Mouse (Mus musculus): ENCODE measurements around the gene Gm42421. TPM values are rescaled to one million over a fixed set of nuclear protein-coding genes. Genes with fewer than 3 reads are reported as not detected.
A peak's percentile ranks its signal among the peaks of the same experiment; 100 is the strongest.

Gm42421 gene
- polyA plus RNA-seq, 1 experiment from 2014 or later, result 0.26 TPM

DNA sequence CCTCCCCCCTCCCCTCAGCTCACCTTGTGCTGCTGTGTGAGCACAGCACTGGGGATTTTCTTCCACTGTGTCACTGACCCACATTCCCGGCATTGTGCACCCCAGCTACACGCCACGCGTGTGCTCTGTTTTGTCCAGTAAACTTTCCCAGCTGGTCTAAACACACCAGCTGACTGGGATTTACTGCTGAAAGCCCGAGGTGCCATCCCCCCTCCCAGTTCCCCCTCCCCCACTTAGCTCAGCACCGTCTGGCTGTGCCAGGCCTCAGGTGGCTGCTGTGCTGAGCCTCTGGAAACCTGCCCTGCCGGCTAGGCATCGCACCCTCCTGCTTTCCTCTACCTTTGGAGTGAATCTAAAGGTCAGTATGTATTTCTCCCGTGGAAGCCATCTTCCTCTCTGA is 52.9 kb downstream of the Gm42421 start:
- Histone ChIP-seq H3K4me1 (replicated peaks; ENCODE audit: control insufficient read depth, insufficient read depth, low read length) (no peaks in the 10 kb centered on the region), H3K4me2 (replicated peaks; ENCODE audit: low read depth) (no peak overlapping the region), H3K9ac (ENCODE audit: low read depth, low read length) (no peak overlapping the region), H3K4me3 (ENCODE audit: low read depth, low read length) (no peak overlapping the region), H3K9me3 (ENCODE audit: control insufficient read depth) (no peaks in the 10 kb centered on the region), H3K27me3 (replicated peaks; ENCODE audit: control insufficient read depth, insufficient read depth, low read length) (no peaks in the 10 kb centered on the region), H3K36me3 (ENCODE audit: control insufficient read depth, insufficient read depth) (peaks cover 16% of the 10 kb centered on the region), H3K27ac (ENCODE audit: low read depth, low read length) (peak overlapping the region; percentile 28; the same call in 1 of the 2 replicates)
- 22% methylated on average over 9 of the region's 9 CpGs for whole genome bisulfite sequencing
- ATAC-seq, result peak; percentile 62
- TF ChIP-seq CTCF (IDR thresholded peaks at IDR 0.05; ENCODE audit: low read depth), result no peak

DNA sequence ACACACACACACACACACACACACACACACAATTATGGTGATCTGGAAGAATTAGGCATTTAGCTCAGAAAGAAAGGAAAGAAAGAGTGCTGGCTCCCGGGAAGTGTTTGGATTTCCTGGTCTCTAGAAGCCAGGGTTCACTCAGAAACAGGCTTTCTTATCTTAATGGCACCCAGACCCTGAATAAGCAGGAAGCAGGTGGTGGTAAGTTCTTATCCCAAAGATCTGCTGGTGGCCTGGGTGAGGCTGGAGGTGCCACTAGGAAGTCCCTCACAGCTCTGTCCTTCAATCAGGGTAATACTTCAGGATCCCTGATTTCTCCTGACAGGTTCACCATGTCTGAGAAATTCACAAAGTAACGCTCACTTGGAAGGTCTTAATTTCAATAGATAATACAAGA is 54.4 kb downstream of the Gm42421 start:
- TF ChIP-seq CTCF (IDR thresholded peaks at IDR 0.05; ENCODE audit: low read depth), result no peak

DNA sequence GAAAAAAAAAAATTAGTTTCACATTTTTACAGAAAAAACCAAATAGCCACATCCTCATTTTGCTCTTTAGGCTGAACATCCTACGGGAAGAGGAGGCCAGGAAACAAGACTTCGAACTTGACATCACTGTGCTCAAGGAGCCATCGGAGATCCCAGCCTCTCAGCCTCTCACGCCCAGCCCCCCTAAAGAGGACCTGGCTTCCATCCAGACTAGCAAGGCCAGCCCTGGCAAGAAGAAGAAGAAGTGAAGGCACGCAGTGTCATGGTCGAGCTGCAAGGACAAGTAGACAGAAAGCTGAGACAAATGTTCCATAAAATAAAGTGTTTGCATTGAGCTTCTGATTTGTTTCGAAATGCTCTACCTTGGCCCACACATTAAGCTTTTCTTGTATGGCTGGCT is 57.4 kb downstream of the Gm42421 start:
- H3K9me3 ChIP-seq (ENCODE audit: control insufficient read depth), result no peaks in the 10 kb centered on the region
- no peak overlapping the region for H3K4me3 ChIP-seq (ENCODE audit: low read depth, low read length)
- ATAC-seq, result no peak
- H3K27me3 ChIP-seq (replicated peaks; ENCODE audit: control insufficient read depth, insufficient read depth, low read length), result no peaks in the 10 kb centered on the region
- H3K9ac ChIP-seq (ENCODE audit: low read depth, low read length), result no peak overlapping the region
- TF ChIP-seq CTCF (IDR thresholded peaks at IDR 0.05; ENCODE audit: low read depth), result no peak
- H3K27ac ChIP-seq (ENCODE audit: low read depth, low read length), result no peak overlapping the region
- H3K36me3 ChIP-seq (ENCODE audit: control insufficient read depth, insufficient read depth), result peaks cover 61% of the 10 kb centered on the region
- no peaks in the 10 kb centered on the region for H3K4me1 ChIP-seq (replicated peaks; ENCODE audit: control insufficient read depth, insufficient read depth, low read length)
- 76% methylated on average over 7 of the region's 7 CpGs for WGBS
- H3K4me2 ChIP-seq (replicated peaks; ENCODE audit: low read depth), result no peak overlapping the region

More for the DNA sequence above, 54.4 kb downstream of the Gm42421 start:
- H3K4me2 ChIP-seq (replicated peaks; ENCODE audit: low read depth), result no peak overlapping the region
- no peaks in the 10 kb centered on the region for H3K27me3 ChIP-seq (replicated peaks; ENCODE audit: control insufficient read depth, insufficient read depth, low read length)
- no peak overlapping the region for H3K4me3 ChIP-seq (ENCODE audit: low read depth, low read length)
- WGBS, result 37% methylated on average over 2 of the region's 2 CpGs
- H3K36me3 ChIP-seq (ENCODE audit: control insufficient read depth, insufficient read depth), result peaks cover 31% of the 10 kb centered on the region
- no peaks in the 10 kb centered on the region for H3K9me3 ChIP-seq (ENCODE audit: control insufficient read depth)
- peak overlapping the region; percentile 54 for H3K27ac ChIP-seq (ENCODE audit: low read depth, low read length)
- H3K9ac ChIP-seq (ENCODE audit: low read depth, low read length), result no peak overlapping the region
- H3K4me1 ChIP-seq (replicated peaks; ENCODE audit: control insufficient read depth, insufficient read depth, low read length), result no peaks in the 10 kb centered on the region
- ATAC-seq, result peak; percentile 71

Other genes with a start within 250 kb of the Gm42421 start
- gene Usp42, start 195.9 kb upstream of the Gm42421 start, polyA plus RNA-seq (2015; fragmentation: Nextera tagmentation; extraction: Ambion mirVana), result 4.7 and 6.3 TPM in 2 replicates
- 24.1 and 25.2 TPM in 2 replicates for gene Eif2ak1, start 110.4 kb upstream of the Gm42421 start, polyA plus RNA-seq (2015; fragmentation: Nextera tagmentation; extraction: Ambion mirVana)
- gene Ankrd61, start 30.5 kb upstream of the Gm42421 start, polyA plus RNA-seq (2015; fragmentation: Nextera tagmentation; extraction: Ambion mirVana), result not detected in 2 replicates
- 58.8 TPM in 2 replicates for gene Aimp2, start 18.3 kb upstream of the Gm42421 start, polyA plus RNA-seq (2015; fragmentation: Nextera tagmentation; extraction: Ambion mirVana)
- gene Pms2, start 18.2 kb upstream of the Gm42421 start, polyA plus RNA-seq (2015; fragmentation: Nextera tagmentation; extraction: Ambion mirVana), result 6.4 and 6.8 TPM in 2 replicates
- 0.86 and 1.5 TPM in 2 replicates for gene Rsph10b, start 4.9 kb downstream of the Gm42421 start, polyA plus RNA-seq (2015; fragmentation: Nextera tagmentation; extraction: Ambion mirVana)
- gene Ccz1, start 86.7 kb downstream of the Gm42421 start, polyA plus RNA-seq (2015; fragmentation: Nextera tagmentation; extraction: Ambion mirVana), result 58.1 and 59.9 TPM in 2 replicates
- gene Ocm, start 98.5 kb downstream of the Gm42421 start, polyA plus RNA-seq (2015; fragmentation: Nextera tagmentation; extraction: Ambion mirVana), result not detected in 2 replicates
- gene Lmtk2, start 172.3 kb downstream of the Gm42421 start, polyA plus RNA-seq (2015; fragmentation: Nextera tagmentation; extraction: Ambion mirVana), result 4.9 and 5.8 TPM in 2 replicates